Mouse (Mus musculus): ENCODE results near the gene Cep295nl.
A peak's percentile ranks its signal among the peaks of the same experiment; 100 is the strongest.

Gene Cep295nl

DNA sequence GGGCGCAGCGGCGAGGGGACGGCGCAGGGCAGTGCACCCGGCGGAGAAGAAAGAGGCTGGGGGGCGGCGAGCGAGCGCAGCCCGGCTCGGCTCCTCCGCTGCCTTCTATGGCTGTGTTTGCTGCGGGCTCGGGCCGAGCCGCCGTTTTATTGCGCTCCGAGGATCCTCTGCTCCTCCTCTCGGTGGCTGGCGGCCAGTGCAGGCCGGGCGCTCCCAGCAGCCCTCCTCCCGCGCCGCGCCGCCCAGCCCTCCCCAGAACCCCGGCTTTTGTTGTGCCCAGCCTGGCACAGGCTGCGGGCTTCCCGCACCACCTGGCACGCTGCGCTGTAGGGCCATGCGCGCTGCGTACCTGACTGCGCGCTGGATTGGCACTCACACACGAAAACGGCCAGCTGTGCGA, 12.9 kb upstream of the Cep295nl start:
- peak; percentile 91 for DNase-seq (ENCODE audit: low spot score)

DNA sequence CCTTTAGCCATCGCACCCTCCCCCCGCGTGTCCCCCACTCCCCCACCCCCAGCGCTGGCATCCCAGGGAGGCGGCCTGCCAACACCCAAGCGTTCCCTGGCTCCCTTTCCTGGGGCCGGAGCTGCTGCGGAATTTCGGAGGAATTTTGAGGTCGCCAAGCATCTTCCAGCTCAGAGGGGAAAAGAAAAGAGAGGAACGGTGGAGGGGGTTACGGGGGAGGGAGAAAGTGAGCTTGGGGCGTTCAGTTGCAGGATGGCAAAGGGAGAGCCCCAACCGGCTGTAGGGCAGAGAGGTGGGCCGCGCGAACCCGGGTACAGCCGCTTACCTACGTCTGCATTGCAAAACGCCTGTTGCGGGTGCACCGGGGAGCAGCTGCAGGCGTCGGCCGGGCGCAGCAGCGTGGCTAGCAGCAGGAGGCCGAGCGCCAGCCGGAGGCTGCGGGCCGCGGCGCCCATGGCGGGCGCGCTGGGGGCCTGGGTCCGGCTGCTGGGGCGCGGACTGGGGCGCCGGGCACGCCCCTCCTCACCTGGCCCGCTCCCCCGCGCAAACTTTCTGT, 12.4 kb upstream of the Cep295nl start:
- DNase-seq (ENCODE audit: low spot score): peak; percentile 55

DNA sequence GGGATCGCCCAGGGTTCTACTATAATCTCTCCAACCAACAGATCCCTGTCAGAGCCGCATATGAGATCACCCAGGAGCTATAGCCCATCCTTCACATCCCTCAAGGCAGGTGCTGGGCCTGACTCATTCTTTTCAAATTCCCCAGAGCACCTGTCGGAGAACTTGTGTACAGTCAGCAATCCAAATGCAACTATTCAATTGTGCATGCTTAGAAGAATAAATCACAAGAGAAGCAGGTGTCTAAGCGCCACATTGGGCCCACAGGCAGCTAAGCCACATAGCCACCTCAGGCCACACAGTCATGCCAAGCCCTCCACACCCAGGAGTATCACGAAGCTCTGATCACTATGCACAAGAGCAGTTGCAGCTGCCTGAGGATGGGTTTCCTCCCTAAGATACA, 7.2 kb upstream of the Cep295nl start:
- no peak for DNase-seq (ENCODE audit: low spot score)

DNA sequence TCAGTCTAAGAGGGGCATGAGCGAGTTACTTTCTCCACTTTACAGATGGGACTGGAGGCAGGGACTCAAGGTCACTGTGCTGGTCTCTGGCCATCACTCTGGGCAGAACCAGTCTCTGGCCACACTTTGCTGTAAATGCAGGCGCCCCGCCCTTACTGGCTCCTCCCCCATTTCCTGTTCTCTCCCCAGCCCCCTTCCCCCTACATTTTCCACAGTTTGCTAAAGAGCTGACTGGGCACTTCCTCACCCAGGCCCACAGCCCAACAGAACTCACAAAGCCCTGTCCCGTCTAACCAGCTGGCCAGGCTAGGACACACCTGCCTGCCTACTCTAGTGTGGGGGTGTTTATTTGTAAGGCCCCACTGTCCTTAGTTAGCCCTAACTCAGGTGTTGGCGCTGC, 6.6 kb upstream of the Cep295nl start:
- DNase-seq (ENCODE audit: low spot score): peak; percentile 77

DNA sequence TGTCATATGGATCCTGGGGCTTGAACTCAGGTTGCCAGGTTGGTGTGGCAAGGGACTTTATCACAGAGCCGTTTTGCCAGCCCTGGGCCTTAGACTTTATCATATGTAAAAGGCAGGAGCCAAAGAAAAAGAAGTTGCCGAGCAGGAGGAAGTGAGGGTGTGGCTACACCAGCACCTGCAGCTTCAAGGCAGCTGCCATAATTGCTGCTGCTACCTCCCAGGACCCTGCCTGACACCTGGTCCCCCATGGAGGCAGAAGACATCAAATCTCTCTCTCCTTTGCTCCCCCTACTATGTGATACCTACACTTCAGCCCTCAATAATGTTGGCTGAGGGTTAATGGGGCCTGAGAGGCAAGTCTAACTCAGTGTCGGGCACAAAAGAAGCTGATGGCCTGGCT, 6.1 kb upstream of the Cep295nl start:
- DNase-seq (ENCODE audit: low spot score): no peak

DNA sequence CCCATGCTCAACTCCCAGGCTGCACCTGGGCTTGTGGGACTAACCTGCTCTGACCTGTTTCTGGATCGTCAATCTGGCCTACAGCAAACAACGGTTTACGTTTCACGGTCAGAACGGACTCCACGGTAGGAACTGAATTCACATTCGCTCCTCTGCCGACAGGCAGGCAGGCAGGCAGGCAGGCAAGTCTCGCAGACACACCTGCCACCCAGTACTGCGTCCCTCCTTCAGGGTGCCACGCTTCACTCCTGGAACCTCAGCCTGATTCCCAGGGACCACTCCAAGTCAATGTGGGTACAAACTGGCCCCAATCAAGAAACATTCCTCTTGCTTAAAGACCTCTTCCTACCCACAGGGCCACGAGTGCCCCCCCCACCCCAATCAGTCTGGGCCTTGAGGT, 5.6 kb upstream of the Cep295nl start:
- DNase-seq (ENCODE audit: low spot score): no peak

DNA sequence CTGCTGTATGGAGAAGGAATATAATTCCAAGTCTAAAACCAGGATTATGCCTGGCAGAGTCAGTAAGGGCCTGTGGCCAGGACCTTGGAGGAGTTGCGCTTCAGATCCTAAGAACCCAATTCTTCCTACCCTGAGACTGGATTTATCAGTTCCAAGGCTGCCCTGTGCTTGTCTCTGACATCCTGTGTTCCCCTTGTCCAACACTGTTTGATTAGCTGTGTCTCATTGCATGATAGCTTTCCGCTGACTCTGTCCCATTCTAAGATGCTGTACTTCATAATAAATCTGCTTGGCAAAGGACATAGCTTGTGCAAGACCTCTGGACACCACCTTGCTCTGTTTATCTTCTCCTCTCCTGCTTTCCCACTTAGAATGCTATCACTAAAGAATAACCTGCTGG, 5.1 kb upstream of the Cep295nl start:
- no peak for DNase-seq (ENCODE audit: low spot score)

DNA sequence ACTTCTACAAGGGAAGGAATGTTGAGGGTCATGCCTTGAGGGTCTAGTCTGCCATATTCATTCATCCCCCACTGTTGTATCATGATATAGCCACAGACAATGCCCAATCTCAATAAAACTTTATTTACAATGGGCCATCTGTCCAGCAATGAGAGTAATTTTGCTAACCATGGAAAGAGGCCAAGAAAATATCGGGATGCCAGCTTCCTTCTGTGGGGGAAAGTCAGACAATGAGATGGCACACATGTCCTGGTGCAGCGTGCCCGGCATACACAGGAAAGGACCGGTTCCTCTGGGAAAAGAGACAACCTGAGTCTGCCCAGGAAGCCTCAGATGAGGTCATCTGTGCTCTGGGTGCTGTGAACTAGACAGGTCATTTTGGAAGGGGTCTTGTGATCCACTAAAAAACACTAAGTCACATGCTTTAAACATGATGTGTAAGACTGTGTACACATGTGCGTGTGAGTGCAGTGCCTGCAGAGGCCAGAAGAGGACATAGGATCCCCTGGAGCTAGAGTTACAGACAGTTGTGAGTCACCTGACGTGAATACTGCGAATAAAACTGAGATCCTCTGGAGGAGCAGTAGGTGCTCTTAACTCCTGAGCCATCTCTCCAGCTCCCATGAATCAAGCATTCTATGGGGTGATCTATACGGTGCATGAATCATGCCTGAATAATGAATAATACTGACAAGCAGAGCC, 4.2 kb upstream of the Cep295nl start:
- no peak for DNase-seq (ENCODE audit: low spot score)

DNA sequence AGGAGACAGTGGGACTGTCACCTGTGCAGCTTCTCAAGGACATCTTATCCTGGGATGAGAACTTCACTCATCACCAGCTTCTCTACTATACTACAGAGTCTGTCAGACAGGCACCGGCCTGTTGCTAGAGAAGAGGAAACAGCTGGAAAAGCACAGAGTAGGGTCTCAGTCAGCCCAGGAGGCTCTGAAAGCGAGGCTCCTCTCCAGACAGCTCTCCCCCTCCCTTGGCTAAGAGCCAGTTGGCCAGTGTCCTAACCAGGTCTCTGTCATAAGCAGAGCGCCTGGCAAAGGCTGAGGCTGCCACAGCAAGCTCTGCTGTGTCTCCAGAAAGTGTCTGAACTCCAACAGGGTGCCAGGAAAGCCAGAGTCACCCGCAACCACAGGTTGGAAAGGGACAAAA, 3.4 kb upstream of the Cep295nl start:
- DNase-seq (ENCODE audit: low spot score): no peak

DNA sequence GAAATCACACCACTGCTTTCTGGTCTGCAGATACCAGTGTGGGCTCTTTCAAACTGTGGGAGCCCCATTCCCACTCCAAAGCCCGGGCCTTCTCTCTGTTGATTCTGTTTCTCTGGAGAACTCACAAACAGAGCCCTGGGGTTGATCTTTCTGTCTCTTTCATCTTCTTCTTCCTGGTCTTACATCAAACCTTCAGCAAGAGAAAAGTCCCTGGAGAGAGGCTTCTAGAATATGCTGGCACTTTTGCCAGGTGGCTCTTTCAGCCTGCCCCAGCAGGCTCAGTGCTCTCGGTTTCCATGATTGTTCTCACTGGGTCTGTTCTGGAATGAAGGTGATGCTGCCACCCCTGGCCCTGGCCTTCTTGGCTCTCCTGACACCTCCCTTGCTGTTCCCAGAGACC, 1.3 kb upstream of the Cep295nl start:
- DNase-seq (ENCODE audit: low spot score): no peak

DNA sequence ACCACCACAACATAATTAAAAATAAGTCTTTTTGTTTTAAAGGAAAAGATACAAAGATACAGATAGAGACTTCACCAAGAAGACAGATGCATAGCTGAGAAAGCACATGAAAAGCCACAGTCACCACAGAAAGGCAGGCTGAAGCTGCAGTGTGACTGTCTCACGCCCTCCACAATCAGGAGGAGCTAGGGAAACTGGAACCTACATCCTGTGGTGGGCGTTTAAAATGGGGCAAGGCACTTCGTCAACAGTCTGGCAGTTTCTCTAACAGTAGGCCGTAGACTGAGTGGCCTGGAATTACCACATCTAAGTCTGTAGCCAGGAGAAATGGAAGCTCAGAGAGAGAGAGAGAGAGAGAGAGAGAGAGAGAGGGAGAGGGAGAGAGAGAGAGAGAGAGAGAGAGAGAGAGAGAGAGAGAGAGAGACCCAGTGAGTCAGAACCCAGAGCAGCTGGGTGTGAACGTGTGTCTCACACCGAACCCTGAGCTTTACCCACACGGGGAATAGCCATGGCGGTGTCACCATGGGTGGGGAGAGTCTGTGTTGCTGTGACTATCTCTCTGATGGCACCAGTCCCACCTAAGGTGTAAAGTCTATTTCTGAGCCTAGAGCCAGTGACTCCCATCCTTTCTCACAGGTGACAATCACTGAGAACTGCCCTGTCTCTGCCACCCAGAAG, 4.7 kb downstream of the Cep295nl start:
- no peak for DNase-seq (ENCODE audit: low spot score)

DNA sequence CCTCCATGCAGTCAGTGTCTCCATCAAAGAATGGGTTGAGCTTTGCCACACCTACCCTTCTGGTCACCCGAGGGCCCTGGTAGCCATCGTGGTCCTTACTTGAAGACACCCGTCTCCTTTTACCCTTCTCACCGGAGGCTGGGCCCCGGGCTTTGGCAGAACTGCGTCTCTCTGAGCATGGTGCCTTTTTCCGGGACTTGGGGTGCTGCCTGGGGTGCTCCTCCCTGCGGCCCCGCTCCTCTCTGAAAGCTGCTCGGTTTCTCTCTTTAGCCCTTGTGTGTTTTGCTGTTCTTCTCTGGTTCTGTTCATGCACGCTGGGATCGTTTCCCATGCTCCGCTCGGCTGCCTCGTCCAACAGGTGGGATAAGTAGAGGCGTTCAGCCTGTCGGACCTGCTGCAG, 8.9 kb downstream of the Cep295nl start:
- no peak for DNase-seq (ENCODE audit: low spot score)

DNA sequence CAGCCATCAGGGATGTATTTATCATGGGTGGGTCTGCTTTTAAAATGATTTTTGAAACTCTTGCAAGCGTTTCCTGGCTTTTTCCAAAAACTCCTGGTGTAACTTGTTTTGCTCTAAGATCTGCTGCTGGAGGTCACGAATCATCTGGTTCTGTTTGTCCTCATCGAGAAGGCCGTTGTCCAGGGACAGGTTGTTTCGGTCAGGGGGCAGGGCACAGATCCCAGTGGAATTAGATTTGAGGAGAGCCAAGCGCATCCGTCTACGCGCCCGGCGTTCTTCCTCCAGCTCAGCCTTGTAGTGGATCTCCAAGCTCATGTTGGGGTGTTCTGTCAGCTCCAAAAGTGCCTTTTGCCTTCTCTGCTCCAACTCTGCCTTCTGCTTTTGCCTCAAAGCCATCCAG, 9.9 kb downstream of the Cep295nl start:
- DNase-seq (ENCODE audit: low spot score): peak; percentile 57

DNA sequence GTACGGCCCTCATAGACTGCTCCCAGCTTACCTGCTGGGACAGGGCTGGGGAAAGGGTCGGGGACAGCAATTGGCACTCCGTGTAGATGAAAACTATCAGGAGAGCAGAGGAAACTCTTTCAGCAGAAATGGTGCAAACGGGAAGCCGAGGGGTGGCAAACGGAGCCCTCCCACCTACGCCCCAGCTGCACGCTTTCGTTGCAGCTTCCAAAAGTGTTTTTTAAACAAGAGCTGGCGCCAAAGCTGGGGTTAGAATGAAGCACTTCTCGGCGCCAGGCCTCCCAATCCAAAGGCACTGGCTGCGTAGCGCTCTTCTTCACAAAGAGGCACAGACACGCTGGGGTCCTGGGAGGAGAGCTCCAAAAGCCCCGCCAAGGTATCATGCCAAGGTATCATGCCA, 11.5 kb downstream of the Cep295nl start:
- DNase-seq (ENCODE audit: low spot score): no peak

DNA sequence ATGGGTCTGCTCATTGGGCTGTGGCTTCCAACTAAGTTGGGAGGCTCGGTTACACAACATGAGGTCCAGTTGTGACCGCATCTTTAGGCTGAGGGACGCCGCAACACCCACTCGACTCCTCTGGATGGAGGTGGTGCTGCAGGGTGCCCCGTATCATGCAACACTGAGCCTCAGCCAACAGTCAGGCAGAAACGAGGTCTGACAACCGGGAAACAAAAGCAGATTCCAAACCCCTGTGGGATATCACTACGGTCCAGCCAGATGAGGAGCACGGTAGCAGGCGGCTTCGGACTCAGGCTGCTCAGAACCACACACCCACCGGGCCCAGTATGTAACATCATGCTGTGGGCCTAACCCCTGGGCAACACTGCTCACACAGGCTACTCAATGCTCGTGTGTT, 11.9 kb downstream of the Cep295nl start:
- no peak for DNase-seq (ENCODE audit: low spot score)

DNA sequence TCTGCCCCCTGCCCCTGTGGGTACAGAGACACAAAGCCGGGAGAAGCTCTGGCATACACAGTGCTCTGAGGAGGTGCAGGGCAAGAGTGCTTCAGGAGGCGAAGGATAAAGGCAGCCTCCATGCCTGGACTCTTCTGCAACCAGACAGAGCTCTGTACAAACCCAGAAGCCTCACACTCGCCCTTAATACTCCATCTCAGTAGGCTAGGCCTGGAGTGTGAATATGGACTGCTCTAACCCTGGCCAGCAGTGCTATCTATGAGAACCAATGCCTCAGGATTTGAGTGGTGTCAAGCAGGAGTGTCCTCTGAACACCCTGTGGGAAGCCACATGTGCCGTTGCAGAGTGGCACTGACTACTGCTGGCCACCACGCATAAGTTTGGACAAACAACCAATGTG, 13.4 kb downstream of the Cep295nl start:
- no peak for DNase-seq (ENCODE audit: low spot score)

DNA sequence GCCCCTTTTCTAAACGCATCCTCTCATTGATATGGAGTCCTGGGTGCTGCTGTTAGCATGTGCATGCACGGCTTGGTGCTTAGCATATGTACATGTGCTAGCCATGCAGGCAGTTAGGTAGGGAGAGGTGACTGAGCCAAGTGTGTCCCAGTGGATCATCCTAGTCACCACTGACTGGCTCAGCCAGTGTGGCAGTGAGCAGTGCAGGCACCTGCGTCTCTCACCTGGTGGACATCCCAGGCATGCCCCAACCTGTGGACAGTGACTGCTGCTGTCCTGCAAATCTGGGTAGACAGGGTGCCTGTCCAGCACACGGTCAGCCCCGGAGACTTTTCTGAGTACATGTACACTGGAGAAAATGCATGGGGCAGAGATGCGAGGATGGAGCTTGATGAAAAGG, 13.8 kb downstream of the Cep295nl start:
- DNase-seq (ENCODE audit: low spot score): no peak

DNA sequence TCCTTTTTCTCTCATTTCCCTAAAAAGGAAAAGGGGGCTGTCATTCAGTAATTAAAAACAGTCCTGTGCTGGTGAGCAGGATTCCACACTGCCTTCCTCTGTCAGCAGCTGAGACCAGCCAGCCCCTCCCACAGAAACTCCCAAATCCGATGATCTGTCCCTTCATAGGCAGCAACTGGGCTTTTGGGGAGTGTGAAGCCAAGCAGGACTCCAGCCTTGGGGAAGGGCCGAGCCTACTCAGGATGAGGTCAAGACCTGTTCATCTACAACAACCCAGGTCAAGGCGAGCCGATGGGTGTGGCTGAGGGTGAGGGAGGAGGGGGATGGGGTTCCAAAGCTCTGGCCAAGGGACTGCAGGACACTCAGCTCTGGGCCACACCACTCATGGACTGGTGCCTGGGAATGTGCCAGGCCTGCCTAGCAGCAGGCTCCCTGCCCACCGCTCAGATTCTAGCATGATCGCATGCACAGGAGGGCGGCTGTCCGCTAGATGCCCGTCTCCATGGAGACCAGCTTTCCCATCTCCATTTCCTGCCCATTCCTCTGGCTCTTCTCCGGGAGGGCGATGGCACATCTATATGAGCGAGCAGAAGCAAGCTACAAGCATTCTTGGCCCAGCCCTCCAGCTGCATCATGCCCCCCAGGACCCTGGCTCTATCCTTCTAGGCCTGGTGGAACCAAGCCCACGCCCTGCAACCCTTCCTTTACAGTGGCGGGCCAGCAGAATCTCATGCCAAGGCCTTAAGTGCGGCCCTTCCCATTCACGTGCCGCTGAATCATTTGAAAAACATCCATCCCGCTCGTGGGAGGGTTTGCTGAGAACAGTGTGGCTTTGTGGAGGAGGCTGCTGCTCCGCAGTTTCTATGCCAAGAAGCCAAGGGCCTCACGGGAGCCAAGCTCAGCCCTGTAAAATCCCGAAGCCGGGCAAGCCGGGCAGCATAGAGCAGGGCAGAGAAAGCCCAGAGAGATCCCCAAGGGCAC, 15.0 kb downstream of the Cep295nl start:
- DNase-seq (ENCODE audit: low spot score): peak; percentile 80

DNA sequence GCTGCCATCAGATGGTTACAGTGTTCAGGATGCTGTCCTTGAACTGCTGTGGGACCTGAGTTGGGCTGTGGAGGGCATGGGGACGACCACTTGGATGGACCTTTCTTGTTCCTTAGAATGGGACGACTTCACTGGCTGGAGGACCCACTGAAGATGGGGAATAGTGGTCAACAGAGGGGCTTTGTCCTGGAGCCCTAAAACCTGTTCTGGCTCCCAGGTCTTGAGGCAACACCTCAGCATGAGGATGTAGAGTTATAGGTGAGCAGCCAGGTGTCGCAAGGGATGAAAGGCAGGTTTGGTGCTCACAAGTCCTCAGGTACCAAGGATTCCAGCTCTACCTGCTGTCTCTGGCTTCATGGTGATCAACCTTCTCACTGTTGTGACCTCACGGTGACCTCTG, 15.8 kb downstream of the Cep295nl start:
- DNase-seq (ENCODE audit: low spot score): no peak

DNA sequence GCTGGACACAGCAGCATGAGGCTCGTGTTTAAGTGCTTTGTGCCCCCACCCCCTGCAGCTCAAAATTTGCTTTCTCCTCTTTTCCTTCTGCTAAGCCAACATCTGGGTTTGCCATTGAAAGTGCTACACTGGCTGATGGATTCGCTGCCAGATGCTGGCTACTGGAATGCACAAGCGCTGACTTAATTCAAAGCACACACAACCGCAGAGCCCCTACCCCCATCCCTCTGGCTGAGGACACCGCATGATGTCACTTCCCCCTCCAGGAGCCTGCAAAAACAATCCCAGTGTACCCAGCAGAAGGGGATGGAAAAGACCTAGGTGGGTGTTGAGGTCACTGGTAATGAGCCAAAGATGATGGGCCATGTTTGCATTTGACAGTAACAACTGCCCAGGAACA, 17.8 kb downstream of the Cep295nl start:
- no peak for DNase-seq (ENCODE audit: low spot score)

DNA sequence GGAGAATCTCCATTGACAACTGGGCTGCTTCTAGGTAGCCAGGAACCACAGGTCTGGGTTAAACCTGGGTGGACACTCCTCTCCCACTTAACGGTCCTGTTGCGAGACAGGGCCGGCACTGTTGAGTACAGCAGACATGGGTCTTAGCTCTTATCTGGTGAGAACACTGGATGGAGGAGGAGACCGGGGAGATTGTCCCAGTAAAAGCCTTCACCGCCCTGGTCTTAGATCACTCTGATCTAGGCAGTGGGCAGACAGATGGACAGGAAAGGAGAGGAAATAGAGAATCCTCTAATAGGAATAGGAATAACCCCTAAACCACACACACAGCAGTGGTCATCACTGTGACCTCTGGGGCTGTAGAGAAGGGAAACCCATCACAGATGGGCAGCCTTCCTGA, 18.3 kb downstream of the Cep295nl start:
- DNase-seq (ENCODE audit: low spot score): no peak

DNA sequence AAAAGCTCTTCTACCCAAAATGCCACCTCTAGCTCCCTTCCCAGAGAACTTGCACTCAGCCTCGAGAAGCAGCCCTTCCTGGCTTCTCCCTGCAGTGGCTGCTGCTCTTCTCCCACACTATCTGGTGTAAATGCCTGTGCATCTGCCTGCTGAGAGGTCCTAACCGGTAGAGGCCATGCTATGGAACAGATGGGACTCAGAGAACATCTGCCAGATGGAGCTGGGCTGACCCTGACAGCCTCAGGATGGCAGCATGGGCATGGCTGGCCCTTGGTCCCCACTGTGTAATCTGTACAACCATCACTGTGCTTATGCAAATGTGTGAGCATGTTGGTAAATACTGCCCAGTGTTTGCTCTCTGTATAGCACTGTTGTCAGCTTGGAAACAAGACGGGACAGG, 19.7 kb downstream of the Cep295nl start:
- DNase-seq (ENCODE audit: low spot score): no peak

DNA sequence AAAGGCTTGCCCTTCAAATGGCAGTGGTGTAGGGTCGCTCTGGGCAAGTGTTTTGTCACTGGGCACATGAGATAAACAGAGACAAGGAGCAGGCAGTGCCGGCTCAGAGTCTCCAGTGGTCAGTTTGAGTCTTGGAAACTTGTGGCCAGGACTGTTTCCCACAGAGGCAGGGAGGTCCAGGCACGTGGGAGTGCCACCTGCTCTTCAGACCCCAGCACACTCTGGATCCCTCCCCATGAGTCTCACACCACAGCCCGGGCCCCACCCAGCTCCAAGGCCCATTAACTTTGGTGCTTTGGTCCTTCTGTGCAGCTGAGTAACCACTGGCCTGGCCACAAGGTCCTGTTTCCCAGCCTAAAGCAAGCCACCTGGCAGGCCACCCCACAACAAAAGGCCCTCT, 20.3 kb downstream of the Cep295nl start:
- DNase-seq (ENCODE audit: low spot score): no peak
